Mouse (Mus musculus) testis, adult 2 months (tissue): ENCODE results near the gene Xpo1.

Experiments used
- CTCF ChIP-seq: fragments of 200-500 bp; IDR thresholded peaks from 2 replicates; pipeline ENCODE4 v1.5.1; 2012; ENCODE audit warnings: low read depth, mild to moderate bottlenecking, inconsistent platforms, low read length, moderate library complexity; ENCODE audit not compliant: control insufficient read depth, insufficient read depth, insufficient replicate concordance
- POLR2A ChIP-seq: fragments of 200-500 bp; IDR thresholded peaks from 2 replicates; pipeline ENCODE4 v1.6.1; 2012; ENCODE audit warnings: low read depth, mild to moderate bottlenecking, inconsistent platforms, low read length, moderate library complexity; ENCODE audit not compliant: control insufficient read depth

GRCm38 (mm10) chr11:23297379-23297778, 41.5 kb downstream of the Xpo1 start:
- TF ChIP-seq CTCF (no peak), POLR2A (no peak)
